Mouse (Mus musculus): Measurements from ENCODE around the gene Cacna1e.

Gene Cacna1e

DNA sequence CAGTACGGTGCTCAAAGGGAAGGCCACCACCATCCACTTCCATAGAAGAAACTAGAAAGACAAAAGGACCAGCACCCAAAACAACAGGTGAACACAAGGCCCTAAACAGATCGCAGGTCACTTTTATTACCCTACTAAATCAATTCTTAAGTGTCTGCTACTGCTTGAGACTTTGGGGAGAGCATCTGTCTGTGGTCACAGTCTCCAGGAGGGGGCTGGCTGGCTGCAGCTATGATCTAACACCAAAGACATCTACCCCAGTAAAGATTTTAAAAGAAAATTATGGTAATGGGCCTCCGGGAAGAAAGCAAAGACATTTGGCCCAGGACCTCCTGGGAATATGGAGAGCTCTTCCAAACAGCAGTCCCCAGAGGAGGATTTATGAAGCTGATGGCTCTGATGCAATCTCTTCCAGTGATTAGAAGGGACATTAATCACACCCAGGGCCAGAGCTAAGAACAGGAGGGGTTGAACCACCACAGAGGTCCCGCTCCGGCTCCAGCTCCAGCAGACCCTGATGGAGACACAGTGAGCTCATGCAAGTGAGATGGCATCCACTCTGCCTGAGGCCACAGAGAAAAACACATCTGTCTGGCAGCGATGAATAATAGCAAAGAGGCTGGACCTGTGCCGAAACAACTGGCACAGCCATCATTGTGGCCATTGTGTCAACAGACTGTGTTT lies 178.3 kb downstream of the Cacna1e start:
- DNase-seq: peak; percentile 76

DNA sequence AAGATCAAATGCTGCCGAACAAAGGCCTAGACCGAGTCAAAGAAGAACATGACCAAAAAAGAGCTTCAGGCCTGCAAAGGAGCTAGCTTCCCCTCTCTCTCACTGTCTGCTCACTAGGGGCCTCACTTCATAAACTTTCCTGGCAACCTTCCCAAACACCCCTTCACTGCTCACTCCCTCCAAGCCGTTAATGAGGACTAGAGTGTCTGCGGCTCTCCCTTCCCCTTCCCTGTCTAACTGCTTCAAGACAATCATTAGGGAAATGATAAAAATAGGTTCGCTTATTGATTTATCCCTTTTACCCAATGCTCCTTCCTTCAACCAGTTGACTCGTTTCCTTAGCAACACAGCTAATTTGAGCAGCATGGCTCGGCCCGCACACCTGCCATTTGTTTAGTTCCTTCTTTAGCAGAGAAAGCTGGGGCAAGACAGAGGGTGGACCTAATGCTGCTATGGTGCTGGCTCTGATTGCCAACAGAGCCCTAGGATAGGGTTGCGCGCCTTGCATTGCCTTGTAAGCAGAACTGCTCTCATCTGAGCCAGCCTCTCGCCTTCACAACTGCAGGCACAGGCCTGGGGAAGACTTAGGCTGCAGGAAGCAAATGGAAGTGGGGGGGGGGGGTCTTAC lies 179.6 kb downstream of the Cacna1e start:
- peak; percentile 80 for DNase-seq

DNA sequence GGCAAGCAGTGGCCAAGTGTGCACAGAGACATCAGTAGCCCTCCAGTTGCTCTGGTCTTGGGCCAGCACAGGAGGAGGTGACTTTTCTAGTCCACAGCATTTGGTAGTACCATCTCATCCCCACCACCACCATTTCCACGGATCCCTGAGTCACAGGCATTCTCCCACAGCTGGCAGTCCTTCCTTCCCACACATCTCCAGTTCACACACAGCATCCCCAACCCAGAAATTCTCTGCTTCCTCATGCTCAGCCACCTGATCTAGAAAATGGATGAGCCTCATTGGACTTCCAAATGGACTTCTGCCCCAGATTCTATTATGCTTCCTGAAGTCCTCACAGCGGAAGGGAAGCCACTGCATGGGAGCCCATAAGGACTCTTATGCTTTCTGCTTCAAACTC lies 181.7 kb downstream of the Cacna1e start:
- peak; percentile 54 for DNase-seq

DNA sequence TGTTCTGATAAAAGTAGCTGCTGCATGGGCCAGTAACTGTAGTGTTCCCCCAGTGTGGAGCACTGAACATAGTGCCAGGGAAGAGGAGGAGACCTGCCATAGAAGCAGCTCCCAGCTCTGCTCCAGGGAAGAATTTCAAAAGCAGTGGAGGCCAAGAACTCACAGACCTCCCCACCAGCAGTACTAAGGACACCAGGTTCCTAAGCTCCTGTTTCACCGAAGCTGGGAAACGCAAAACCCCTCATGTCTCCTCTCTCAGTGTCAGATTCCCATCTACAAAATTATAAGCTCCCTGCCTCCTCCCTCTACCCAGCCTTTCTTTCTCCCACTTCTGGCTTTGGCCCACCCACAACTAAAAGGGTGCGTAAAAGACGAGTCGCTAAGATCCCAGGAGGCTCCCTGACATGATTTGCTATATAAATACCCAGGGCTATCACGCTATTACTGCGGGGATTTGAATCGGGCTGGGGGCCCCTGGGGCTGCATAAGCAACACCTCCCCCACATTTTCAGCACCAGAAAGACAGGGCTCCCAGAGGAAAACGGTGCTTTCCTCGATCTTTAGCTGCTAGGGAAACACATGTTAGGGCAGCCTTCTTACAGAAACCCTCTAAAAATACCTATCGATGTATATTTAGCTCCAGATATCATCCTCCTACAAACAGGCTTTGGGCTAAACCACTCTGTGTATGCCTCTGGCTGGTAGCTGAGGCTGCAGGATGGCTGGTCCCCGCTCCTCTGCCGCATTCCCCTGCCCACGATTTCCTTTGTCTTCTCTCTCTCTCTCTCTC lies 195.2 kb downstream of the Cacna1e start:
- peak; percentile 50 for DNase-seq

DNA sequence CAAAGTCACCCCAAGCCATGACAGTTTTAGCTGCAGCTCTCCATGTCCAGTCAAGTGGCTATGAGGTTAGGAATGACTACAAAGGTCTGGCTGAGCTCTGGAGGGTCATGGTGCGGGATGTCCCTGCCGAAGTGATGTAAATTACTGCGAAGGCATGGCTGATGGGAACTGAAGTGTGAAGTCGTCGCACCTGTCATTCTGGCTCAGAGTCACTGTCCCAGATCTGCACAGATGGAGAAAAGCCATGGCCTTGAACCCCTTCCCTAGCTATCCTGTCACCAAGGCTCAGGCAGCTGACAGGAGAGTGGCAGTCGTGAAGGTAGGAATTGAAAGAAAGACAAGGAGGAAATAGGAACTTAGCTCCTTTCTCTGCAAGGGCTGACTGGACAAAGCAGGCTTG lies 197.4 kb downstream of the Cacna1e start:
- peak; percentile 73 for DNase-seq

DNA sequence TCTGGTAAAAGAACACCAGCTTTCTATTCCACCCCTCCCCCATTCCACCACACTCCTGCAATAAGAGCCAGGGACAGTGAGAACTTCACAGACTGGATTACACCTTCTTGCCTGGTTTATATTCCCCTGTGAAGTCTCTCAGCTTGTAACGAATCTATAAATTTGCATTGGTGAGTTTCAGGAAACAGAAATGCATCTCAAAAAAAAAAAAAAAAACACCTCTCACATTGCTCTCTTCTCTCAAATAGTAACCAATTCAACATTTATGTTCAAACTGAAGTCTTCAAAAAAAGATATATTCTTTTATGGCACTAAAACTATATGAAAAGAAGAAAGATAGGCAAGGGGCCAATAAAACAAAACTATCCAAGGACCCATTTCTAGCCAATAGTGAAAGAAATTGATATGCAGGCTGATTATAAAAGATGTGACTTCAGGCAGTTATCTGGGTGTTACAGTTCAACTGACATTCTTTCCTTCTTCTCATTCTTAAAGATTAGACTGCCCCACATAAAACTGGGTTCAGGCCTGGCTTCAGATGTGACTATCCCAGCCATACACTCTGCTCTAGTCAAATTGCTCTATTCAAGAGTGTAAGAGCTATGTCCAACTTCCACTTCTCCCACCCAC lies 200.7 kb downstream of the Cacna1e start:
- peak; percentile 19 for DNase-seq

DNA sequence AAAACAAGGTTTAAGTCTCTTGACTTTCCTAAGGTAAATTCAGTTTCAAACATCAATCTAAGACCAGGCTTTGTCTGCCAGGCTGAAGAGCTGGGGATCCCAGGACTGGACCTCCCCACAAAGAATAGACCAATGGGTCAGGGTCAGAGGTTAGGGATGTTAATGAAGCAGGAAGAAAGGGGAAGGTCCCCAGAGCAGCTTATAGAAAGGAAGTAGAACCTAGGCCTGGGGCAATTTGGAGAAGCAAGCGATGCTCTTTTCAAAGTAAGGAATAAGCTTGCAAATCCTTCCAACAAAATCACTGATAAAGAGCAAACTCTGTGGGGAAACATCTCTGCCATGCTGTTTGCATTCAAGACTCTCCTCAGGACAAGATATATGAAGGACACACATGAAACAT lies 205.3 kb downstream of the Cacna1e start:
- DNase-seq: peak; percentile 44

DNA sequence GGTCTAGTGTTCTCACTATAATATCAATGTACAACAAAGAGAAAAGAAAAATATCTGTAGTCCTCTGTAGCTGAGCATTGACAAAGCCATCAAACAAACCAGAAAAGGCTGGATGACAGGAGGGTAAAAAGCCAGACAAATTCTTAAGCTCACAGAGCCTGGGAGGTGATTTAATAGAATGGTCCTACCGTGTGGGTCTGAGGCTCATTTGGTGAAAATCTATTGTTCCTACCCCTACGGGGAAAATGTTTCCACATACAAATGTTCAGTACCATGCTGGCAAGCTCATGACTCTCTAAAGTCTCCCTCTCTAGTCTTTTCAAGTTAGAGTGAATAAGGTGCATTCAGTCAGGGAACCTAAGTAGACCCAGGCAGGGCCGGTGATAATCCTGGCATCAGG lies 206.2 kb downstream of the Cacna1e start:
- DNase-seq: peak; percentile 73

DNA sequence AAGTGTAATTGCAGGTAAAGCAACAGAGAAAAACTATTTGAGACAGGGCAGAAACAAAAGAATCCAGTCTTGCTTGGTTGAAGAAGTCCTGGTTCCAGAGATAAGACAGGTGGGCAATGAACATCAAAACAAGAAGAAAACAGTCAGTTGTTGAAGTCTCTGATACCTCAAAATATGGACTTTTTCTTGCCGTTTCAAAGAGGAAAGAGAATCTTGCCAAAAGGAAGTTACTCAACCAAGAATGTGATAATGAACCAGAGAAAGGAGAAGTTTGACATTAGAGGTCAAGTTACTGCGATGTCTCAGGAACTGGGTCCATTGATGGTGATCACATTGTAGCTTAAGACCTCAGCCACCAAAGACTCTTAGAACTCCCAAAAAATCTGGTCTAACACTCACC lies 206.6 kb downstream of the Cacna1e start:
- no peak for DNase-seq

DNA sequence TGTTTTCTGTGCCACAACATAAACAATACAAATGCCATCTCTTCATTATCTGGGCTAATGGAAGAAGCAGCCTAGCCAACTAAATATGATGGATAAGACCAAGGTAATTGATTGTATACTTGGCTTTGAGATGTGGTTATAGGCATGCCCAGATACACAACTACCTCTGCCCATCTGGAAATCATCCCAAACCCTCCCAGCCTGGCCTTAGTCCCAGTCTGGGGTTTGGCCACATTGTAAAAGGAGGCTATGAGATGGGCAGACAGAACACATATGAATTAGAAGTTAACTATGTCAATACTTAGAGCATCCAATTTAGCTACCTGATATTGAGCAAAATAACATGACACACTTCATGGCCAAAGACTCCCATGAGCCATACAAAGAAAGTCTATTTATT lies 220.6 kb downstream of the Cacna1e start:
- peak; percentile 56 for DNase-seq

DNA sequence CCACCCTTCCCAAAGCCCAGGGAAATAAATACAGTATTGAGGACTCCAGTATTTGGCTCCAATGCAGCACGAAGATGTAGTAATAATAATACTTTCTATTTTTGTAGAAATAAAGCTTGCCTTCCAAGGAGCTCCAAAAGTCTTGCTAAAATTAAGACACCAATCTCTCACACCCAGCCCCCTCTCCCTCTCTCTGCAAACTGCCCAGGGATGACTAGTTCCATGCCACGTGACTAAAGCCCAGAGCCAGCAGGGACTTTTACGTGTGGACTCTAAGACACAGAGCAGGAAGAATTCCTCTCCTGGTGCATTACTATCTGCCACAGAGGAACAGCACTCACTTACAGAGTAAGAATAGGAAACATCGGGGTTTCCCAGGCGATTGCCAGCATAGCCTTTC lies 222.3 kb downstream of the Cacna1e start:
- DNase-seq: peak; percentile 85

DNA sequence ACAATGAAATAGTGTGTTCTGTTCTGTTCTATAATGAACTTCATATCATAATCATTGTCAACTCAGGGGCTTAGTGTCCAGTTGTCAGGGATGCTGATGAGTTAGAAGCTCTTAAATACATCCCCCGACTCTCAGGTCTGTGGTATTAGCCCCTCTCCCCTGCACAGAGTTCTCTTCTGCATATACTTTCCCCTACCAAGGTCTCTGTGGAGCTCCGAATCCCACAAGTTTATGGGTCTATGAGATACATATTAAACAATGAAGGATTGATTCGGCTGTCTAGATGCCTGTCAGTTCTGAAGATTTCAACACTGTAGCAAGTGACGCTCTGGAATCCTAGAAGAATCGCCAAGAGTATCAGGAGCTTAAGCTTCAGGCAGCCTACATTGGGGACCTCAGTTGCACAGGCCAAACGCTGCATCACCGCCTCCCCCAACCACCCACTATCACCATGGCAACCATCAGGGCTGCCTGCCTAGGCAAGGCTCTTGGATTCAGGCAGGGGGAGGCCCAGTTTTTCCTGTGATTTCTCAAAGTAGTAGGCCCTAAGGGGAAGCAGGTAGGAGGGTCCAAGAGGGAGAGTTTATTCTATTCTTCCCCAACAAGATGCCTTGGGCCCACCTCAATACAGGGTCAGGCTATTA lies 223.0 kb downstream of the Cacna1e start:
- DNase-seq: peak; percentile 90

DNA sequence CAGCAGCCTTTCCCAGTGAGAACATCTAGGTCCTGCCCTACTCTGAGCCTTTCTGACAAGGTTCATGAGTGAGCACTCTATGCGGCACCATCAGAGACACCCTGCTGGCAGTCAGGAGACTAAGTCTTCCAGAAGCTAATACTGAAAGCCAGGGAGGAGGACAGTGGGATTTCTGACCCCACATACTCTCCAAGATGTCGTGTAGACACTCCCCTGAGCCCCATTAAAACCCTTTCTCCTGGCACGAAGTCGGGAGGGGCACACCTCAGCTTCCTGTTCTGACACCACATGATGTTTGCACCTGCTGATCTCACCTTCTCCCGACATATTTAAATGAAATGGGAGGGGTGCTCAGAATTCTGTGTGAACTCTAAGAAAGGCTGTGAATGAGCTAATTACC lies 226.9 kb downstream of the Cacna1e start:
- DNase-seq: peak; percentile 57

DNA sequence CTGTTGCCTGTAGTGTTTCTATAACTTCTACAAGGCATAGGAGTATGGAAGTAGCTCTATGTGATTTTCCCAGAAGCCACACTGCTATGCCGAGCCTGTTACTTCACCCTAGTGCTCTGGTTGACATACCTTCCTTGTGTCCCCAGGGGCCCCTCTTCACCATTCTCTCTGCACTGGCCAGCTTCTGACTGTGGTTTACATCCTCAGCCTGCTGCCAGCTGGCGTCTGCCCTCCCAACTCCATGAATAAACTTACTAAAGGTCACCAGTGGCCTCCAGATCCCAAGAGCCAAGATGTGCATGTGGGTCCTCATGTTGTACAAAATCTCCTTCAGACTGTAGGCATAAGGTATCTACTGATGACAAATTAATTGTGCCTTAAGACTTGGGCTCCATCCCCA lies 230.3 kb downstream of the Cacna1e start:
- no peak for DNase-seq

DNA sequence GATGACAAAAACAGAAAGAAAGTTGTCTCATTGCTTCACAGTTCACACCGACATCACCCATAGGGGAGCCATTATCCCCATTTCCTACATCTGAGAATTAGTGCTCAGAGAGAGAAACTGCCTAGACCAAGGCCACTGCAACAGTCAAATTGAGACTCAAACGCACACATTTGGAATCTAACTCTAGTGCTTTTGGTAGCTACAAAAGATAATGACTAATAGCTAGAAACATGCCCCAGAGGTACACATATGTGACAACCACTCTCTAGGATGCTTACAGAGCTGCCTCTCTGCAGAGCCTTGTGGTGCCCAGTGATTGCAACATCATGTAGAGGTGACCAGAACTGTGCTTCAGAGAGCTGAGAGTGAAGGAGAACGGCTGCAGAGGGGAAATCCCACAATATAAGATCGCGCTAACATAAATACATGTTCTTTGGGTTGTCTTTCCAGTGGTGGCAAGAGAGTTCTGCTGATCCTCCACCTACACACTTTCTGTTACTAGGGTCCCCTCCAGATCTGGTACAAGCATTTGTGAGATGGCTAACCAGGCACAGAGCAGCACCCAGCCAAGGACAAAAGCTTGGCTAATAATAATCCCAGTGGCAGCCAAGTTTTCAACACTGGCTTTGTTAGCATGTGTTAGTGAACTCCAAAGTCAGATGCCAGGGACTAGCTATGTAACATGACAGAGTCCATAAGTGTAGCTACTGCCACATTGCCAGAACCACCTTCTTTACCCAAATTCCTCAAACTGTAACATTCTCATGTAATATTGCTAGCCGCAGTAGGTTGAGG lies 237.9 kb downstream of the Cacna1e start:
- DNase-seq: peak; percentile 87

DNA sequence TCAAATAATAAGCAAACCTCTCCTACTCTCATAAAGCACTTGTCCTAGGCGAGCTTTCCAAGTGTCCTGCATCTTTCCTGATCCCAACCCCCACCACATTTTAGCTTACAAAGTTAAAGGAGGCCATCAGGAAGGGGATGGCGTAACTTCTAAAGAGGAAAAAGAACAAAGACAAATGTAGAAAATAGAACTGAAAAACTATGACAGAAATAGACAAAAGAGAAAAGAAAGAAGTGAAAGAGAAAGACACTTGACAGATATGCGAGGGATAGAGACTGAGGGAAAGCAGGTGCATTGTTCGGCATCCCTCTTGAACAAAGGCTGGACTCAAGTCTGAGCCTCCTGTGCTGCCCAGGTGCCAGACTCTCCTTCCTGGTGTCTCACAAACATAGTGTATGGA lies 246.5 kb downstream of the Cacna1e start:
- DNase-seq: peak; percentile 21

DNA sequence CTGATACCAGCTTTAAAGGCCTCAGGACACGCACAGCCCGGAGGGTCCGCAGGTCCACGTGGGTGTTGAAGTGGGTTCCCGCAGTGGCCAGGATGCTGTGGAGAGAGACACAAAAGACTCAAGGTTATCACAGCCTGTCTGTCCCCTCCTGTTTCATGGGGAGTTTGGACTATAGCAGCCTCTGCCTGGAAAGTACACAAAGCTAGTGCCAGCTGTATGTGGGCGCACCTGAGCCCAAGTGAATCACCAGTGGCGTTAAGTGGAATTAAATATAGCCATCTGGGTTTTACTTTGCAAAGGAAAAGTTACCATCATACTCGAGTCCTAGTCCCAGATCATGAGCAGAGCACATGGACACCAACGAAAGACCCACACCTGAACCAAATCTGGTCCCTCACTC lies 248.5 kb downstream of the Cacna1e start:
- peak; percentile 43 for DNase-seq

DNA sequence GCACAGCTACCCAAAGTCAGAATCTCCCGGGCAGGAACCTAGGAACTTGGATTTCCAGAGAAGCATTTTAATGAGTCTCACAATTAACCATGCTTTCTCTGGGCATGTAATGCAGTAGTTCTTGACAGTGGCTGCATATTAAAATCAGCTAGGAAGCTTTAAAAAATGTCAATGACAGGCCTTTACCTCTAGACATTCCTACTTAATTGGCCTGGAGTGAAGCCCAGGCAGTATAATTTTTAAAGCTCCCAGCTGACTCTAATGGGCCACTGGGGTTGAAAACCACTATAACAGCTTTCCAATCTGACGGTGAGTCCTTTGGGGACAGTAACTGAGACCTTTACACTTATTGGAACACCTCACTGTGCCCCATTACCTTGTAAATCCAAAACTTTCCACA lies 251.4 kb downstream of the Cacna1e start:
- DNase-seq: no peak

DNA sequence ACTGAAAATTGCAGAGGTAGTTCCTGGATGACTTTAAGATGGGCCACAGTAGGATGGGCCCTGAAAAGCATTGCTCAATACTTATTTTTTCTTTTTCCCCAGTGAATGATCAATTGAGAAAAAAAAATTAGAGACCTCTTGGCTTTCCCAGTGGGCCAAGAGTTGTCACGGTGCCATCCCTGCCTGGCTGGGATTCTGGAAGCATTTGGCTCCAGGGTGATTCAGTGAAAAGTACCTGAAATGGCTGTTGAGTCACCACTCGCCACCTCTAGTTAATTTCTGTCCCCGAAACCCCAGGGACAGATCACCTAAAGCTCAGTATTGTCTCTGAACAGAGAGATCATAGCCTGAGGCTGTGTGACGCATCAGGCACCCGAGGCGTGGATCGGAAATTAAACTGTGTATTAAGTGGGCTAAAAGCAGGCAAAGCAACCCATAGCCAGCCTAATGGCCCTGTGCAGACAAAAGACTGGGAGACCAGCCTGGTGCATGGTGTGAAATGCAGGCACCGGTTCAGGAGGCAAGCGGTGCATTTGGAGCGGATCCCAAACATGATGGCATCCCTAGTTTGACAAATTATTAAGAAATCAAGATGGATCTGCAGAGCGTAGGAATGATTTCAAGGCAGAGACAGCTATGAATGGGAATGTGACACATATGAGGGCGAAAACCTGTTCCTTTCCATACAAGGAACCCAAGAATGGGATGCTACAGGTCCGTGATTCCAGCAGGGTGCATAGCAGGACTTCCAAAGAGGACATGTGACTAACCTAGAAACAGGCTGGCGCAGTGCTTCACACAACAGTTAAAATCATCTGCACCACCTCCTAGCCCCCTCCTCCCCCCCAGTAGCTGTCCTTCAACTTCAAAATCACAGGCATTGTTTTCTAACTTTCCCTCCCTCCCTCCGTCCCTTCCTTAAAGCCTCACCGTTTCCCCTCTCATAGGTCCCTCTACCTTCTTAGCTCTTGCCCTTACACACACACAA lies 261.3 kb downstream of the Cacna1e start:
- DNase-seq: no peak

DNA sequence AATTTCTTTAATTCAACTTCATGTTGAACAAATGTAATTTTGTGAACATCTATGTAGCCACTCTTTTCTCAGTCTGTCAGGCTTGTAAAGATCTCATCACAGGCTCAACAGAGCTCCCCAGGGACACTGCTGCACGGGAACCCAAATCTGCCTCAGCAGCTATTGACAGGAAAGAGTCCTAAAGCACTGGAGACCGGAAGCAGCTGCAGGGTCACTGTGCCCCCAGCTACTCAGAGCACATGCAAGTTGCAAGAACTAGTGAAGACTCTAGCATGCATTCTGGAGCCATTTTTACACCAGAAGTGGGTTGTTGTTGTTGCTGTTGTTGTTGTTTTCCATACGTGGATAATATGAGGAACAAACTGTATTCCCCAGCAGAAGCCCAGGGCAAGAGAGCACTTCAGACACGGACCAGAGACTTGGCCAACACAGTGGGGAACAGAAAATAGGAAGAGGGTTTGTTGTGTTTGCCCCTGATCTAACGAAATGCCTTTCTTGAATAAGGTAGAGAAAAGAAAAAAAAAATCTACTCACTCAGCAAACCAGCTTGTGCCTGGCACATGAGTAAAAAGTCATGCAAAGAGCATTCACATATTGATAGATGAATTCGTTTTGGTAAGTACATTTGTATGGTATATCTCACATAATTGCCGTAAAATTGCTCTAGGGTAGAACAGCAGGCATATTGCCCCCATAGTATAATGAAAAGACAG lies 266.4 kb downstream of the Cacna1e start:
- DNase-seq: peak; percentile 86

All from heart, adult 11 months (tissue).